Mouse (Mus musculus) spleen, postnatal 14 days (tissue): ENCODE measurements around the gene Odf3l1.

Experiments
- DNase-seq, 2 experiments: peaks; one replicate each; pipeline ENCODE4 v3.0.0; 2021 to 2022; ENCODE audit warnings: low spot score in 2 of 2

Gene Odf3l1

GRCm38 (mm10) chr9:56844644-56845043 is 19.8 kb downstream of the Odf3l1 start:
- DNase-seq, result no peak

- peak in 1 of 2 experiments; percentile 30 for DNase-seq
These were observed 20.7 kb downstream of the Odf3l1 start for GRCm38 (mm10) chr9:56843679-56844188.

DNA sequence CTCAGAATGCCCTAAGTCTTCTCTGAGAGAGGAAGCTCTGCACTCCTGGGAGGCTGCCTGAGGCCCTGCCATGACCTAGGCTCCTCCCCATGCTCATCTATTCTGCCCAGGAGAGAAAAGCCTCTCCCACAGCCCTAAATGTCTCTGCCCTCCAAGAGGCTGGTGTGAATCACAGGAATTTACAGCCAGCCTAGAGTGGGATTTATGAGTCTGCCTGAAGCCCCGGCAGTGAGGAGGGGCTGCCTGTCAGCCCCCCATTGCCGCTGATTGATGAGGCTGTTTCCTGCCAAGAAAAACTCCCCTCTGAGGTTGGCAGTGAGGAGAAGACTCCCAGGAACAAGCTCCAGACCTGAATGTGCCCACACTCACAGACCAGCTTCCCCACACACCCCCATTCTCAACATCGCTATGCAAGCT is 22.2 kb downstream of the Odf3l1 start:
- DNase-seq, result no peak

DNA sequence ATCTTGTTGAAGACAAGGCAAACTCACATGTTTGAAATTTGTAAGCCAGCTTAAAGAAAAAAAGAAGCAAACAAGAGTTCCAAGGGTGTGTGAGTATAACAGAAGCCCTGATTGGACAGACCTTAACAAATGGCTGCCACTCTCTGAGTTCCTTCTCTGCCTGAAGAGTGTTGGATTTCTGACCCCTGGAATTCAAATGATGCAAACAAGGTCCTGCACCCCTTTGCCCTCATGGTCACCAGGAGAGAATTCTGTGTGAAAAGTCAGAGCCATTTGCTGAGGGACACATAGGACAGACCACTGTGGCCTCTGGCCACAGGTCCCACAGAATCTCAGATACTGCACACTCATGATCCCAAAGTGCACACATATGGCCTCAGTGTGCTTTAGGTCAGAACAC is 22.6 kb downstream of the Odf3l1 start:
- no peak for DNase-seq

DNA sequence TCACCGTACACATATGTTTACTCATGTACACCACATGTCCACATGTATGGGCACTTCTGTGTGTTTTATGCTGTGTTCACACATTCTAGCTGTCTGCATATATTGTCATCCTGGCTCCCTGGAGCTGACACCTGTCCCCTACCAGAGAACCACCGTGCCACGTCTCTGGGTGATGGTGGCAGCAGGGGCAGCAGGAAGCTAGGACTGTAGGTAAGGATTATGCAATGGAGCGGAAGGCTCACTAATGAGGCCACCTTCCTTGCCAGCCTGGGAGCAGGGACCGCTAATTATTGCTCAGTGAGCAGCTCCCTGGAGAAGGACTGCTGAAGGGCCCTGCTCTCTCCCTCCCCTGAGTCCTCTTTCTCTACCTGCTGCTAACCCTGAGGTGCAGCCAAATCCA is 23.8 kb downstream of the Odf3l1 start:
- no peak for DNase-seq

GRCm38 (mm10) chr9:56835152-56835551 is 29.3 kb downstream of the Odf3l1 start:
- no peak for DNase-seq

DNA sequence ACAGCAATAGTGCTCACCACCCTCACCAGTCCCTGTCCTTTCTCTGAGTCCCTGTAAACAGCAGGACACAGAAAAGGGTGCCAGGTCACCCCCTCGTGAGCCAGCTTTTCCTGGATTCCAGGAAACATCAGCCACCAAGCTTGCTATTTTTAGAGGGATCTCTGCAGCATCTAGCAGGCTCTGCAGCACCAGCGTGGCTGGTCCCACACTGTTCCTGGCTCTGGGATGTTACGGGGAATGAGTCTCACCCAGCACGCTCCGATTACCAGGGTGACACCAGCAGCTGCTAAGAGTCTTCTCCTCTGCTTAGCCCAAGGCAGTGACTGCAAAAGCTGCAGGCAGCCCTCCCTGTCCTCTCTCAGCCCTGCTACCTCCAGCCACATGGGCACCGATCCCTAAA is 31.6 kb downstream of the Odf3l1 start:
- no peak for DNase-seq

DNA sequence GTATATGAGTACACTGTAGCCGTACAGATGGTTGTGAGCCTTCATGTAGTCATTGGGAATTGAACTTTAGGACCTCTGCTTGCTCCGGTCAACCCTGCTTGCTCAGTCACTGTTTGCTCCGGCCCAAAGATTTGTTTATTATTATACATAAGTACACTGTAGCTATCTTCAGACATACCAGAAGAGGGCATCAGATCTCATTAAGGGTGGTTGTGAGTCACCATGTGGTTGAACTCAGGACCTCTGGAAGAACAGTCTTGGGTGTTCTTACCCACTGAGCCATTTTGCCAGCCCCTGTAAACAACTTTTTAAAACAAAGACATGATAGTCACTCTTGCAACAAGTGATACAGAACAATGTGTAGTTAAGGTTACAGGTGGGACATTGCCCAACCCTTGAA is 32.6 kb downstream of the Odf3l1 start:
- no peak for DNase-seq

DNA sequence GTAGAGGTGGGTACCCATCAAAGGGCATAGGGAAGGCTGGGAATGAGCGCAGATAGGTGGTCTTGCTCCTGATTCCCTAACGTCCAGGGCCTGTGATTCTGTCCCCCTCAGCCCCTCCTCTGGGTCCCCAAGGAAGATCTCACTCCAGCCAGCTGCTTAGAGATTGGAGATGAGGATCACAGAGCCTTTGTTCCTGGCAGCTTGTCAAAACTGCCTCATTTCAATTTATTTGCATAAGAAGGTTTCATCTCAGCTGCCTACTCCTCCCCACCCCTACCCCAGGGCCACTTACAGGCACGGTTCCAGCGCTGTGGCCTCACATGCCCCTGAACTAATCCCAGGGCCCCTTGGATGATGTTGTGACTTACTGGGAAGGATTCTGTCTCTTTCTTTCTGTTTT is 34.3 kb downstream of the Odf3l1 start:
- DNase-seq, result no peak

DNA sequence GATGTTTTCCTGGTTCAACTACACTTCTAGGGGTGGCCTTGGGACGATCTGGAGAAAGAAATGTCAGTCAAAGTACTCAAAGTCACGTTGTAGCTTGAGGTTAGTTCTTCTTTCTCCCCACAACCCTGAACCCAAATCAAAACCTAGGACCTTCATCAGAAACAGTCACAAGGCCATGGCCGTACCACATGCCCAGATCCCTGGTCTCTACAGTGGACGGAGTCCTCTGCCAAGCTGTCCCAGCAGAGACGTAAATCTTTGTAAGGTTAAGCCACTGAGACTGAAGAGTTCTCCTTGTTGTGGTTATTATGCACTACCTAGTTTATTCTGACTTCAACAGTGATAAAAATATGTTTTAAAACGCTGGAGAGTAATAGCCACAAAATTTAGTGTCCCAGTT is 35.6 kb downstream of the Odf3l1 start:
- DNase-seq, result no peak

- DNase-seq, result no peak
These were observed 36.3 kb downstream of the Odf3l1 start for GRCm38 (mm10) chr9:56828146-56828545.

DNA sequence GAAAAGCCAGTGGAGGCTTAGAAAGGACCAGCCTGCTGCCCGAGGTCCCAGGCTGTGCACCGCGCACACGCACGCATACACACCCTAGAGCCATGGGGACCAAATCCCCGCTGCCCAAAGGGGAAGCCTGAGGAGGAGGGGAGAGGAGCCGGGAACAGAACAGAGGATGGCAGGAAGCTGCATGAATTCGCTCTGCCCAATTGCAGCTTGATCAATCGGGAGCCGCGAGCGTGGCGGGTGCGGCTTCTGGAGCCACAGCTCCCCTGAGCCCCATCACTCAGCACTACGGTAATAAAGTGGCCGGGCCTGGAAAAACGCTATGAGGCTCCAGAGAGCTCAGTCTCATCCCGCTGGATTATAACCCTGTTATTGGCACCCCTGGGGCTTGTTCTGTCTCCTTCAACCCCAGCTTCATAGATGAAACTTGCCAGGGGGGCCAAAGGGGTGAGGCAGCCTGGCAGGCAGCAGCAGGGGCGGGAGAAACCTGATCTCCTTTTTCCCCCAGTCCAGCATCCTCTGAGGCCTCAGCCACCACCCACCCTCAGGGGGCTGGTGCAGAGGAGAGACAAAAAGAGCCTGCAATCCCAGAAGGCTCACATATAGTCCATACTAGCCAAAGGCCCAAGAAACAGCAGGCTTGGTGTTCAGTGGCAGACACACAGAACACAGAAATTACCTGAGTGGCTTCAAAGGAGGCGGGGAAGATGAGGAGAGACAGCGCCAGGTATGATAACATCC is 38.8 kb downstream of the Odf3l1 start:
- DNase-seq, result no peak

GRCm38 (mm10) chr9:56824900-56825299 is 39.6 kb downstream of the Odf3l1 start:
- DNase-seq, result no peak

GRCm38 (mm10) chr9:56810916-56811315 is 53.6 kb downstream of the Odf3l1 start:
- DNase-seq, result no peak

DNA sequence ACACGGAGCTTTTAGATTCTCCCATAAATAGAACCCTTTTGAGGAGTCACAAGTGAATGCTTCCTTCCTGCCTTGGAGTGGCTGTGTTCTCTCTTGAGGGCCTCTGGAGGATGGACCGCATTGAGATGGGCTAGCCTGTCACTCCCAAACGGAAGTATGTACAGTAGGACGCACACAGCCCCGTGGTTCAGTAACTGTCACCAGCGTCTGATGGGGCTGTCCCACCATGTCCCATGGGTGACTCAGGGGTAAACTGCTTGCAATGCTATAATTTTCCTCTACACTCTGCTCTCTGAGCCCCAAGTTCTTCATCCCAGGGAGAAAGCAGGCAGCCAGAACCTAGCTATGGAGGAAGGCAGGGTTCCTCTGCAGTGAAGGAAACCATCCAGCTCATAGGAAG is 56.5 kb downstream of the Odf3l1 start:
- no peak for DNase-seq

DNA sequence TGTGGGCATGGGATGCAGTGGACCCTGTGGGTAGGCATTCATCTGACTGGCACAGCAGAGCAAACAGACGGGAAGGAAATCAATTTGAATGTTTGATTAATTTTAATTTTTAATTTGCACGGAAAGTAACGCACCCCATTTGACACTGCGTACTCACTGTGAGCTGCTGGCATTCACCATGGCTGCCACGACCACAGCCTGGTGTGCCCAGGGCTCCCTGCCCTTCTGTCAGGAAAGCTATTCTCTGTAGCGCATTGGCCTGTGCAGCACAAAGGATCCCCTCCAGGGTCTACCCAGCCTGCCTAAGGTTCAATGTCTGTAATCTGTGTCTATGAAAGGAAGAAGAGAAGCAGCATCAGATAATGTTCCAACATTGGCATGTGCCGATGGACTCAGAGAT is 61.3 kb downstream of the Odf3l1 start:
- no peak for DNase-seq
